Mouse (Mus musculus) hindlimb bud, embryonic 11.5 days (tissue): ENCODE data around the gene Clec1a.
"Not testable (repeated sequence)": the region's sequence is repeated elsewhere in the genome, so short reads cannot be mapped to it uniquely, and the experiment has no call there.

ENCODE experiments used
- DNase-seq: peaks from one replicate; pipeline ENCODE4 v3.0.0-alpha.2; 2012; ENCODE audit warnings: low read depth, low spot score; ENCODE audit errors: extremely low spot score

The Clec1a gene

GRCm38 (mm10) chr6:129451411-129452039 is at the start of gene Clec1a:
Gene Clec1a (minus strand): TSS chr6:129452000.
- DNase-seq = no peak

DNA sequence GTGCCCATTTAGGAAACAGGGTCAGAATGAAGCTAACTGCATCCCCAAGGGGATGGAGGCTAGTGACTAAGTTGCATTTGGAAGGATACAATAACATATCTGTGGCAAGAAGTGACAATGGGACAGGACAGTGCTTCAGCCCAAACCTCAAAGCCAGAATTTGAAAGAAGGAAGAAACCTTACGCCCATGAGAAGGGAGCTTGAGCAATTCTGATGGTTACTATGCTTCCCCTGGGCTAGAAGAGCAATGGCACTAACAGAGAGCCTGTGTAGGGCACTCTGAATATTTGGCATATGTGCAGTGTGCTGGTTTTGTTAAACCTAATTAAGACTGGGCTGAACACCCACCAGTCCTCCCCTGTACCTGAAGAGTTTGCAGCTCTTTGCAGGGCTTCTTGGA is 47.7 kb upstream of the Clec1a start:
- DNase-seq = not testable (repeated sequence)

- no peak for DNase-seq
These were observed 45.8 kb upstream of the Clec1a start for GRCm38 (mm10) chr6:129497345-129498218.

- no peak for DNase-seq
These were observed 43.1 kb upstream of the Clec1a start for GRCm38 (mm10) chr6:129494924-129495323.

- DNase-seq = no peak
These were observed 28.5 kb upstream of the Clec1a start for GRCm38 (mm10) chr6:129480089-129480958.

DNA sequence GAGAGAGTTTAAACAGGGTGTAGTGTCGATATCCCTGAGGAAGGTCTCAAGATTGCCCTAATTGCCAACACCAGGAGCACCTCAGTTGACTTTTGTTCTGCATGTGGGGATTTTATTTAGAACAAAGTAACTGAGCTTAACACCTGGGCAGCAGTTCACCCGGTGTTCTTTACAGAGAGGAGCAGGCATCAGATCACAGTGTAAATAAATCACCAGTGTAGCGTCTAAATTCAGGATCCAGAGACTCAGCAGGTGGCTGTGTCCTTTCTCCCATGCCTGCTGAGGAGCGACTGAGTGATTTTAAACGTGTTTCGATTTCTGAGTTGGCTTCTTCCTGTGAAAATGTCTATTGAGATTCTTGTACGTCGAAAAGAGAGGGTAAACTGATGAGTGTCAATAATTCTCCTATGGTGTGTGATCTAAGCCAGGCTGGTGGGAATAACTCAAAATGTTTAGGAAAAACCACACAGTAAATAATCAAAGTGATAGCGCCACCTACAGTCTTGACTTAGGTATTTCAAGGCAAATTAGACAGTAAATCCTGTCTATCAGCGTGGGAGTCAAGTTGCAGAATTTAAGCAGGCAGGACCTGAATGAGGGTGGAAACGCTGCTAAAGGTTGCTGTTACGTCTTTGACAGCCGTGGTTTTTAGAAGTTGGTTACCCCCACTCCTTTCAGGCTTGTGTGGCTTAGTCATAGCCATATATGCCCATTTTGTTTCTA is 24.8 kb upstream of the Clec1a start:
- no peak for DNase-seq

DNA sequence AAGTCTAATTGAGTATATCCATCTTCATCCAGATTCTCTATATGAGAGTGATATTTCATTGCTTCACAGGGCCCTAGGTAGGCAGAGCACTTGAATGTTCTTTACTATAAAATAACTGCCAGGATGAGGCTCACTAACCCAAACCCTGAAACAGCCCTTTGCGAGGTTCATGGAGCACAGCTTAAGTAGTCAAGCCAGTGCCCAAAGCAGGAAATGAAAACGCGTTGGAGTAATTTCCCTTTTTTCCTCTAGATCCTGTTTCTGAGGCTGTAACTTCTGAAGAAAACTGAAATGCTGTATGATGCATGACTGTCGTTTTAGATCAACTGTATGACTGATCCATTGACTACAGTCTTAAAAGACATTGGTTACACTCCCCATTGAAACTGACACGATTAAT is 20.8 kb upstream of the Clec1a start:
- DNase-seq = no peak

GRCm38 (mm10) chr6:129471386-129471785 is 19.6 kb upstream of the Clec1a start:
- no peak for DNase-seq

DNA sequence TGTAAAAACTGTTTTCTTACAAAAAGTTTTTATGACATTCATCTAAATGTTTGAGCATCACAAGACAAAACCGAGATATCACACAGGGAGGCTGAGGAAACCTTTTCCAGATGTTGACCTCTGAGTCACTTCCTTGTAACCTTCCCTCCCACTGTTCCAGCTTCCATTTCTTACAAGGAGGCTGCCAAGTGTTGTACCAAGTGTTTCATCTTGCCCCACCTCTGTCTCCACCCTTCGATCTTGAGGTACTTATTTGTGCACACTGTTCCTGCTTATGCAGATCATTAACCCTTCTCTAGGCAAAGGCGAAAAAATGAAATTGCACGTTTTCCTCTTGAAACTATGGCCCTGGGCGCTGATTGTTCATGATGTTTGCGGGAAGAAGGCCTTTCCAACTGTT is 2.1 kb downstream of the Clec1a start:
- DNase-seq = no peak

DNA sequence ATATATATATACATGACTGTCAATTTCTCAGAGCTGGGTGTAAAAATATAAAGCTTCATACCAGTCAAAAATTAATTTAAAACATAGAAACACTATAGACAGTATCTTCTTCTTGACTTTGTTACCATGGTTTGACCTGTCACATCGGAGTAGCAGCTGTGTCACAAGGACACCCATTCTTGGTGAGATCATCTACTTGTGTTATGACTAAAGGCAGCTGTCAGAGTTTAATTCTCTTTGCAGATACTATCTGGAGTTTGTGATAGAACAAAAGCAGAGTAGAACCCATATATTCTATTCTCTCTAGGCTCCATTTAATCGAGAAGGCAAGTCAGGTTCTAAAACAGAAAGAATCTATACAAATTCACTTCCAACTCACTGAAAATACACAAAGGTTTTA is 13.8 kb downstream of the Clec1a start:
- DNase-seq = no peak

GRCm38 (mm10) chr6:129436025-129436424 is 15.8 kb downstream of the Clec1a start:
- DNase-seq = no peak

DNA sequence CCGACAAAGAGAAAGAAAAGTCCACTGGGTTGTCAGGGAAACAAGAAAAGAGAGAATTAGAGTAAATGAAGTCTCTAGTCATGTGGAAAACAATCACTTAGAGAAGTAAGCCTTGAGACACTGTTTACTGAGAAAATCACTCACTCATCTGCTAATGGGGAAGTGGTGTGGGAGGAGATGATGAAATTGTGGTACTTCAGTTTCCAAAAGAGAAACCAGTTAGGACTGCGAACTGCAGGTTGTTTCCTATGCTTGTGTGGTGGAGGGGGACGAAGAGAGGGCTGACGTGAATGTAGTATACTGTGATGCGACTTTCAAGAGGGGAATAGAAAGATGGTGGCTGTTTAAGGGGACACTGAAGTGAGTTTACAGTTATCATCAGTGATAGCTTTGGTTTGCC is 17.6 kb downstream of the Clec1a start:
- DNase-seq = no peak

DNA sequence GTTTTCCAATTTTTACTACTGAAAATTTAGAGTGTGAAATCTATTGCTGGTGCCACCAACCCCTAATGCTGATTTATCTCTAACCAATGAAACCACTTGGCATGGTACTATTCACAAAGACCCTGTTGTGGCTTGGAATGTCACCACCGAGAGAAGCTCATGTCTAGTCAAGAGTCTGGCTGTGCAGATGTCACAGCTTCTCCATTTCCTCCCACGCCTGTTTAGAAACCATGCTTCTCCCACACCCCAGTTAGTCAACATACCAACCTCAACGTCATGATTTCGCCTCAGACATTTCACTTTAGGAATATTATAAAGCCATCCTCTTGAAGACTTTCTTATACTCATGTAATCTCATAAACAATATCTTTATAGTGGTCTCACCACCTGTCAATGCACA is 24.5 kb downstream of the Clec1a start:
- no peak for DNase-seq

DNA sequence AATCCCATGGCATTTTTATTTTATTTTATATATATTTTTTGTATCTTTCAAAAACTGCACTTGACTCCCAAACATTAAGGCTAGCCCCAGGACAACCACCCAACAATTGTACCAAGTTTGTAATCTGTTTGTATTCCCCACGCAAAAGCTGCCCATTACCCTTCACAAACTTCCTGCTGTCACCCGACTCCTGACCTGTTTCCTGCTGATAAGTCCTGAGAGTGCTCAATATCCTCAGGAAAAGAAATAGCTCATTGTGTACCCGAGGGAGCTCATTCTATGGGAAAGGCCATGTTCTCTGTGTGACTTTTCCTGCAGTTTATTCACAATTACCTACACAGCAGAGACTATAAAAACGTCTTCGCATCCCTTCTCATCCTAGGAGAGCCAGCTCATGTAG is 26.0 kb downstream of the Clec1a start:
- DNase-seq = no peak

DNA sequence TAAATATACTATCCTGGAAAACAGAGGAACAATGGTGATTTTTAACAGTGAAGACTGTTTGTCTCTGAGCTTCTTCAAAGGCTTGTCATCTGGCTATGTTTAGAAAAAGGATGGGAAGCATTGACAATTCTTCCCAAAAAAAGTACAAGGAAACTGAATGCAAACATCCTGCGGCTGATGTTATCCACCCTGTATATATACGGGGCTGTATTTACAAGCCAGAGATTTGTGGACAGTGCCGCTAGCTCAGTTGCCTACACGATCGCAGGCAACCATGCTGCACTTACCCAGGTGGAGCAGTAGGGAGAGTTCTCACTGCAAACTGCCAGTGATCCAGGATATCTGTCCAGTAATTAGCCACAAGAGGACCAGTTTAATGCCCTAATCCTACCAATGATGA is 26.6 kb downstream of the Clec1a start:
- no peak for DNase-seq

DNA sequence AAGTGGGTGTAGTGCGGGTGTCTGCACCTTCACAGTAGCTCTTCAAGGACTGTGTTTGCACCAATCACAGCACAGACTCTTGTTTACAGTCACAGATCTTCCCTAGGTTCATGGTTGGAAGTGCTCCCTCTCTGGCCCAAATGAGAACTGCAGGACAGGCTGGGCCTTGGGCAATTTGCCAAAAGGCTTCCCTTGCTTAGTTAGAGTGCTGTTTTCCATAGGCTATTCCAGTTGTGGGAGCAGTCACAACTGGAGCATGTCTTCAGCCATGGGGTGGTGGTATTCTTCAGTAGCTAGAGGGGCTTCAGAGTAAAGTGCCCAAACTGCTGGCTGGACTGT is 28.1 kb downstream of the Clec1a start:
- DNase-seq = peak; percentile 42

DNA sequence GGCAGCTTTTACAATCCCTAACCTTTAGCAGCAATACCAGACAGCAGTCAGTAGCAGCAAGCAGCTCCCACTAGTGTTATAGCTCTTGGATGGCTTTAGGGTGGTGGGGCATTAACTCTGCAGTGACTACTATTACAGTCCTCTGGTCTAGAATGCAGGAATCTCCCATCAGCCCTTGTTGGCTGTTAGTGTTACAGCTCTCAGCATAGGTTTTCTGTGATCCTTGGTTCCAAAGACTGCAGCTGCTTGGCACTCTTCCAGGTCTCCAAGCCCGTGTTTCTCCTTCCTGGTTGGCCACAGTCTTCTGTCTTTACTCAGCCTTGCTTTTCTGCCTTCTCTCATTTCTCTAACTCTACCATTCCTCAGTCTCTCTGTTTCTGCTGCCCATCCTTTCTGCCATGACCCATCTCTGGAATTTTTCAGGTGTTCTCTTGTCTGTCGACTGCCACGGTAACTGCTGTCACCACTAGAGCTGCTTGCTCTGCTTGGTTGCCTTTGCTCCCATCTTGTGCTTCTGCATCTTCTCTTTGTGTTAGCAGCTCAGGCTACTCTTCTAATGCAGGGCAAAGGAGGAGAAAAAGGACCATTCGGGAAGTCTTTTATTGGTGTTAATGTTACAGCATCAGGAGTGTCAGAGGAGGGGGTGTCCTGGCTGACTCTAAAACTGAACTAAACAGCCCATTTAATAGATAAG is 28.6 kb downstream of the Clec1a start:
- DNase-seq = no peak

DNA sequence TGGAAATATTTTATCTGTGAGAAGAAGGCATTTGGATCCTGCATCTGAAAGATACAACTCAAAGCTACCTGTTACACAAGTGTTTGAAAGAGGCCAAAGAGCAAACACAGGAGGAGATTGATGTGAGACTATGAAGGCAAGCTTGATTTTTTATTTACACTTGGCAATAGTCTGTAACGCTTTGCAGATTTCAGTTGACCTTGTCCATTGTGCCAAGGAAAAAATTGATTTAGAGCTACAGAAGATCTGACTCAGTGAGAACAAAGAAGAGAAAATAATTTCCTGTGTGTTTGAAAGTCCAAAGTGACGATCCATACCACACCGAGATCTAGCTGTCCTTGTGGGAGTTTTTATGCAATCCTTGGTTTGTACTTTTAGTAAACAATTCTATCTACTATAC is 29.5 kb downstream of the Clec1a start:
- DNase-seq = no peak

GRCm38 (mm10) chr6:129414177-129414576 is 37.6 kb downstream of the Clec1a start:
- no peak for DNase-seq

DNA sequence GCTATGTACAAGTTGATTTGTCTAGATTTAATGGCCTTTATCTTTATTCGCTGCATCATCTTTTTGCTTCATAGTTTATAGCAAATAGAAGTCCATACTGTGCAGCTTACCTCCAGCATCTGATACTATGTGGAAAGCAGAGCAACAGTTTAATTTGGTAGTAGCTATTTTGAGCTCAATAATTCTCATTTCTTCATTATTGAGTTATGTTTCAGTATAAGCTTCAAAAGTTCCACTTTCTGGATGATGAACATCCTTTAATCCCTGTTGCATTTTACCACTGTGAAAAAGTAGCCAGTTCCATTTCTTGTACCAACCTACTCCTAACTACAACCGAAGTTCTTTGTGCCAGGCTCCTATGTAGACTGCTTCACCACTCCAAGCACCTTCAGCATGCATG is 43.2 kb downstream of the Clec1a start, which contains the start of gene Clec9a:
Gene Clec9a (plus strand): TSS at position 301 of the 400 bp plus-strand sequence.
- DNase-seq = no peak
